Mouse (Mus musculus) stomach, postnatal 0 days (tissue): ENCODE measurements around the gene Srgap1.

Experiments
- CTCF ChIP-seq: IDR thresholded peaks from 2 replicates; pipeline ENCODE4 v1.5.1; 2016; ENCODE audit warnings: antibody characterized with exemption, low read depth, mild to moderate bottlenecking, moderate library complexity
- EP300 ChIP-seq: optimal IDR thresholded peaks from 2 replicates; pipeline ENCODE3; 2016; ENCODE audit warnings: antibody characterized with exemption

GRCm38 (mm10) chr10:121739548-121740505 is 307.3 kb downstream of the Srgap1 start, which contains the start of gene BC048403:
- no peak; the same call in 1 of the 2 replicates for TF ChIP-seq CTCF
- no peak for TF ChIP-seq EP300
